Mouse (Mus musculus) heart, embryonic 16.5 days (tissue): ENCODE measurements around the gene Urb2. TPM values are rescaled to one million over a fixed set of nuclear protein-coding genes. Genes with fewer than 3 reads are reported as not detected.

Source experiments
- ATAC-seq: fragments of 200-750 bp; cut with Nextera tagmentation; replicated peaks from 2 replicates; pipeline ENCODE4 v1.8.0; 2017; ENCODE audit warnings: moderate number of reproducible peaks; ENCODE audit not compliant: insufficient read depth, low FRiP score; ENCODE audit errors: extremely low read depth
- H3K27ac ChIP-seq: fragments of 300-500 bp; sonication (generic); 2 replicates; pipeline ENCODE4 v1.5.1; 2014; ENCODE audit warnings: mild to moderate bottlenecking, low read length, control low read depth, moderate library complexity
- H3K27me3 ChIP-seq: fragments of 300-500 bp; sonication (generic); 2 replicates; pipeline ENCODE4 v1.6.1; 2014; ENCODE audit warnings: low read length, mixed read lengths; ENCODE audit not compliant: control insufficient read depth, insufficient read depth
- H3K36me3 ChIP-seq: fragments of 300-500 bp; sonication (generic); 2 replicates; pipeline ENCODE4 v1.6.1; 2014; ENCODE audit not compliant: control insufficient read depth, insufficient read depth
- H3K4me1 ChIP-seq: fragments of 300-500 bp; sonication (generic); 2 replicates; pipeline ENCODE4 v1.6.1; 2014; ENCODE audit warnings: low read length, mixed read lengths; ENCODE audit not compliant: control insufficient read depth, insufficient read depth
- H3K4me2 ChIP-seq: fragments of 300-500 bp; sonication (generic); 2 replicates; pipeline ENCODE4 v1.6.1; 2014; ENCODE audit warnings: low read depth, mild to moderate bottlenecking, control low read depth, low read length
- H3K4me3 ChIP-seq: fragments of 300-500 bp; sonication (generic); 2 replicates; pipeline ENCODE4 v1.5.1; 2014; ENCODE audit warnings: mild to moderate bottlenecking, control low read depth, low read length
- H3K9ac ChIP-seq: fragments of 300-500 bp; sonication (generic); 2 replicates; pipeline ENCODE4 v1.6.1; 2014; ENCODE audit warnings: low read length, control low read depth
- H3K9me3 ChIP-seq: fragments of 300-500 bp; sonication (generic); replicated peaks from 2 replicates; pipeline ENCODE4 v1.6.1; 2016; ENCODE audit warnings: low read length; ENCODE audit not compliant: control insufficient read depth
- WGBS: fragments of 180-500 bp; shearing (Covaris S2); extraction: QIAGEN DNeasy Blood & Tissue Kit; methylation state at CpG from one replicate; pipeline ENCODE4 v1.1.7; 2014; 5-methylcytosine and 5-hydroxymethylcytosine counted together
- polyA plus RNA-seq: library from polyadenylated mRNA; unstranded; fragments of >200 nt; fragmentation: Nextera tagmentation; extraction: Ambion mirVana; gene quantifications from 2 replicates; pipeline ENCODE4 v1.2.1, GENCODE M21; 2015

Urb2 gene
- polyA plus RNA-seq, 1 experiment from 2014 or later: 3.3 TPM

GRCm38 (mm10) chr8:124078969-124079368 lies 57.7 kb downstream of the Urb2 start:
- Histone ChIP-seq H3K9me3 (0 out of 2 replicates have a peak, but pooled peaks cover 2% of the 10 kb centered on the region), H3K4me2 (no peak overlapping the region), H3K27ac (no peak overlapping the region), H3K9ac (no peak overlapping the region), H3K4me3 (no peak overlapping the region), H3K36me3 (no peaks in the 10 kb centered on the region), H3K27me3 (no peaks in the 10 kb centered on the region), H3K4me1 (peaks cover 21% of the 10 kb centered on the region)
- no peak for ATAC-seq
- 70% methylated on average over 7 of the region's 7 CpGs for WGBS

- H3K9ac ChIP-seq: peak overlapping the region; percentile 44
- WGBS: 56% methylated on average over 21 of the region's 21 CpGs
- H3K36me3 ChIP-seq: no peaks in the 10 kb centered on the region
- no peak overlapping the region for H3K4me3 ChIP-seq
- 0 out of 2 replicates have a peak, but pooled peaks cover 2% of the 10 kb centered on the region for H3K9me3 ChIP-seq
- no peaks in the 10 kb centered on the region for H3K27me3 ChIP-seq
- H3K4me1 ChIP-seq: peaks cover 20% of the 10 kb centered on the region
- H3K27ac ChIP-seq: peak overlapping the region; percentile 26; the same call in 1 of the 2 replicates
- H3K4me2 ChIP-seq: no peak overlapping the region
- peak; percentile 56 for ATAC-seq
Measured at GRCm38 (mm10) chr8:124080467-124081326, 59.4 kb downstream of the Urb2 start.

- WGBS: 90% methylated on average over 8 of the region's 8 CpGs
- H3K36me3 ChIP-seq: no peaks in the 10 kb centered on the region
- H3K4me2 ChIP-seq: no peak overlapping the region
- H3K4me1 ChIP-seq: peaks cover 14% of the 10 kb centered on the region
- no peak overlapping the region for H3K4me3 ChIP-seq
- 0 out of 2 replicates have a peak, but pooled peaks cover 2% of the 10 kb centered on the region for H3K9me3 ChIP-seq
- H3K9ac ChIP-seq: no peak overlapping the region
- ATAC-seq: no peak
- H3K27ac ChIP-seq: no peak overlapping the region
- H3K27me3 ChIP-seq: no peaks in the 10 kb centered on the region
Measured at GRCm38 (mm10) chr8:124082616-124083015, 61.3 kb downstream of the Urb2 start.

- ATAC-seq: no peak
- WGBS: 83% methylated on average over 7 of the region's 7 CpGs
- no peak overlapping the region for H3K4me3 ChIP-seq
Measured at GRCm38 (mm10) chr8:124083611-124084010, 62.3 kb downstream of the Urb2 start.

GRCm38 (mm10) chr8:124085668-124086067 lies 64.4 kb downstream of the Urb2 start:
- 56% methylated on average over 4 of the region's 4 CpGs for WGBS
- no peak for ATAC-seq
- no peaks in the 10 kb centered on the region for H3K27me3 ChIP-seq
- H3K9ac ChIP-seq: no peak overlapping the region
- 0 out of 2 replicates have a peak, but pooled peaks cover 2% of the 10 kb centered on the region for H3K9me3 ChIP-seq
- peaks cover 5% of the 10 kb centered on the region for H3K4me1 ChIP-seq
- no peak overlapping the region for H3K4me3 ChIP-seq
- H3K36me3 ChIP-seq: no peaks in the 10 kb centered on the region
- H3K27ac ChIP-seq: no peak overlapping the region
- H3K4me2 ChIP-seq: no peak overlapping the region

More at GRCm38 (mm10) chr8:124083611-124084010, 62.3 kb downstream of the Urb2 start:
- H3K9ac ChIP-seq: no peak overlapping the region
- no peaks in the 10 kb centered on the region for H3K36me3 ChIP-seq
- H3K4me2 ChIP-seq: no peak overlapping the region
- H3K4me1 ChIP-seq: peaks cover 14% of the 10 kb centered on the region
- H3K27ac ChIP-seq: no peak overlapping the region
- 0 out of 2 replicates have a peak, but pooled peaks cover 2% of the 10 kb centered on the region for H3K9me3 ChIP-seq
- no peaks in the 10 kb centered on the region for H3K27me3 ChIP-seq

GRCm38 (mm10) chr8:124088092-124088613 lies 66.8 kb downstream of the Urb2 start:
- ATAC-seq: no peak
- Histone ChIP-seq H3K4me1 (no peaks in the 10 kb centered on the region), H3K9ac (no peak overlapping the region), H3K27ac (no peak overlapping the region), H3K36me3 (no peaks in the 10 kb centered on the region), H3K27me3 (no peaks in the 10 kb centered on the region), H3K4me2 (no peak overlapping the region), H3K4me3 (no peak overlapping the region), H3K9me3 (no peaks in the 10 kb centered on the region)
- WGBS: 63% methylated on average over 11 of the region's 11 CpGs

- 88% methylated on average over 5 of the region's 5 CpGs for WGBS
- Histone ChIP-seq H3K4me3 (no peak overlapping the region), H3K27me3 (no peaks in the 10 kb centered on the region), H3K9ac (no peak overlapping the region), H3K27ac (no peak overlapping the region), H3K4me1 (no peaks in the 10 kb centered on the region), H3K36me3 (no peaks in the 10 kb centered on the region), H3K4me2 (no peak overlapping the region), H3K9me3 (no peaks in the 10 kb centered on the region)
- ATAC-seq: no peak
Measured at GRCm38 (mm10) chr8:124089016-124089415, 67.7 kb downstream of the Urb2 start.

GRCm38 (mm10) chr8:124090473-124090872 lies 69.2 kb downstream of the Urb2 start:
- Histone ChIP-seq H3K9me3 (no peaks in the 10 kb centered on the region), H3K27me3 (no peaks in the 10 kb centered on the region), H3K27ac (no peak overlapping the region), H3K4me2 (no peak overlapping the region), H3K4me3 (no peak overlapping the region), H3K9ac (no peak overlapping the region), H3K4me1 (no peaks in the 10 kb centered on the region), H3K36me3 (no peaks in the 10 kb centered on the region)
- WGBS: 92% methylated on average over 5 of the region's 5 CpGs
- no peak for ATAC-seq
